Mouse (Mus musculus): ENCODE data around the gene Cacna2d1.

DNA sequence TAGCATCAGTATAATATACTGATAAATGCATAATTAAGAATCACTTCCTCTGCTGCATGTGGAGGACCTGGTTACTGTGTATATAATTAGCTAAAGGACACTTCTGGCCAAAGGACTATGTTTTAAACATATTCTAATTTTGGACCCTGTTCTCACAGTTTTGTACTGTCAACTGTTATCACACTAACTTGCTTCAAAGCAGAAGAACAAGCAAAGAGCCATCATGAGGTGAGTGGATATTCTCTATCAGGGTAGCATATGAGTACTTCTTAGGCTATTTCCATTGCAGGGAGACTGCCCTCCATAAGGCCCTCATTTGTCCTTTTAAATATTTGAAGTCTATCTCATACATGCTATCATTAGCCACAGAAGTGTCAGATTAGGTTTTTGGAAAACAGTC is 480.2 kb downstream of the Cacna2d1 start:
- no peak for TF ChIP-seq POLR2A (IDR thresholded peaks at IDR 0.05; ENCODE audit: borderline replicate concordance, insufficient read depth, low read length)
- no peak for TF ChIP-seq CTCF (IDR thresholded peaks at IDR 0.05; ENCODE audit: borderline replicate concordance, insufficient read depth, low read depth, low read length)
